Mouse (Mus musculus) adrenal gland, adult 2 months (tissue): ENCODE data around the gene Nmrk1. TPM values are rescaled to one million over a fixed set of nuclear protein-coding genes. Genes with fewer than 3 reads are reported as not detected.
"Not testable (repeated sequence)": the region's sequence is repeated elsewhere in the genome, so short reads cannot be mapped to it uniquely, and the experiment has no call there.

Experiments
- DNase-seq: peaks from one replicate; pipeline ENCODE4 v3.0.0; 2021
- long read RNA-seq: library from polyadenylated mRNA; stranded (forward); transcript quantifications from one replicate; pipeline ENCODE4 v2.0.0, GENCODE M21; 2021
- polyA plus RNA-seq: library from polyadenylated mRNA; depleted of rRNA; stranded (reverse); fragments of >200 nt; gene quantifications from 2 replicates; pipeline ENCODE4 v1.2.3, GENCODE M21; 2012; rRNA removed
- total RNA-seq, 2 experiments: library from RNA; stranded (reverse); gene quantifications; 2 replicates each; pipeline ENCODE4 v1.2.3; 2021

Nmrk1 gene
- 10 to 100 TPM in 1 of 2 experiments, 1 to 10 TPM in 1; 9.5 to 11.9 TPM for total RNA-seq
- 3.2 and 4.7 TPM in 2 replicates for polyA plus RNA-seq
- long read RNA-seq, transcript Nmrk1-206 (9 exons, 1,940 nt), result major isoform, 5 of 8 reads
- long read RNA-seq, partial matches to known transcripts, result 1 of 8 reads
- long read RNA-seq, other reads (novel, unspliced or antisense), result 1 of 8 reads

GRCm38 (mm10) chr19:18631644-18632219, at the start of gene Nmrk1, which contains the start of gene Ostf1:
Gene Nmrk1 (plus strand): TSS chr19:18631950.
Gene Ostf1 (minus strand): TSS chr19:18631823.
- DNase-seq, result peak; percentile 100

GRCm38 (mm10) chr19:18582226-18582625, 49.5 kb upstream of the Nmrk1 start:
- DNase-seq, result no peak

- no peak for DNase-seq
Observed at GRCm38 (mm10) chr19:18582887-18583286, 48.9 kb upstream of the Nmrk1 start.

- DNase-seq, result no peak
Observed at GRCm38 (mm10) chr19:18583706-18584105, 48.0 kb upstream of the Nmrk1 start.

GRCm38 (mm10) chr19:18584621-18585020, 47.1 kb upstream of the Nmrk1 start:
- DNase-seq, result no peak

- no peak for DNase-seq
Observed at GRCm38 (mm10) chr19:18587118-18587517, 44.6 kb upstream of the Nmrk1 start.

DNA sequence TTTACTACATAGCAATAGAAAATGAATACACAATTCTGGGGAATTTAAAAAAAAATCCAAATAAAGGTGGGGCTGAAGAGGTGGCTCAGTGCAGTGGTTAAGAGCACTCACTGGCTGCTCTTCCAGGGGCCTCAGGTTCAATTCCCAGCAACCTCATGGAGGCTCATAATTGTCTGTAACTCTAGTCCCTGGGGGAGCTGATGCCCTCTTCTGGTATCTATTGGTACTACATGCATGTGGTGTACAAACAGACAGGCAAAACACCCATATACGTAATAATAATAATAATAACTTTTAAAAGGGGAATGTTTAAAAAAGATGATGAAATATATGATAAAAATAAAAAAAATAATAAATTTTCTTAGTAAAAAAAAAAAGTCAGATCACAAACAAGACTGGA, 43.5 kb upstream of the Nmrk1 start:
- DNase-seq, result no peak

GRCm38 (mm10) chr19:18588801-18589200, 42.9 kb upstream of the Nmrk1 start:
- not testable (repeated sequence) for DNase-seq

DNA sequence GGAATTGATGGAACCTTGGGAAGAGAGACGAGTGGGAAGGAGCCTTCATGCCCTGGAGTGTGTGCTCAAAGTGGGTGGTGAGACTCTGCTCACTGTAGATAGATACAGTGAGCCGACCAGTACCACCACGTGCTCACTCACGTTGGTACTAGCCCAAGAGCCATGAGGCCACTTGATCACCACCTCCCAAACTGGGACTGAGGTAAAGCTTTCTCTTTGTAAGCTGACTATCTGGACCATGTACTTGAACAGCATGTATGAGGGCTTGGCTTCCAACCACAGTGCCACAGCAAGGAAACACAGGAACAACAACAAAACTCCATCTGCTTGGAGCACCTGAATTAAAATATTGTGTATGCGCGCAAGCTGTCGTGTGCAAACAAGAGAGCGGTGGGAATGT, 42.5 kb upstream of the Nmrk1 start:
- no peak for DNase-seq

DNA sequence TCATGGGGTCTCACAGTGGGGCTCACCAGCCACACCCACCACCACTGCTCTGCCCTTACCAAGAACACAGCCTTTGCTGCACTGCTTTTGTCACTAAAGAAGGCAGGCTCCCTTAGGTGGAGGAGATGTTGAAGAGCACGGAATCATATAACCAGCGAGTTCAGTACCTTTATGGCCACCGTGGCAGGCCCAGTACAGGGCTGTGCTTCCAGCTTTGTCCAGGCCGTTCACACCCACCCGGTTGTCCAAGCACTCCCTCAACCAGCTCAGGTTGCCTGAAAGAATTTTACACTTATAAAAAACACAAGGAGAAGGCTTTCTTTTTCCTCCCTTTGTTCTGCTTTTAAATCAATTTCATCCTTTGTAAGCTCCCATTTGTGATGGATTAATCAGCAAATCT, 41.5 kb upstream of the Nmrk1 start:
- DNase-seq, result no peak

DNA sequence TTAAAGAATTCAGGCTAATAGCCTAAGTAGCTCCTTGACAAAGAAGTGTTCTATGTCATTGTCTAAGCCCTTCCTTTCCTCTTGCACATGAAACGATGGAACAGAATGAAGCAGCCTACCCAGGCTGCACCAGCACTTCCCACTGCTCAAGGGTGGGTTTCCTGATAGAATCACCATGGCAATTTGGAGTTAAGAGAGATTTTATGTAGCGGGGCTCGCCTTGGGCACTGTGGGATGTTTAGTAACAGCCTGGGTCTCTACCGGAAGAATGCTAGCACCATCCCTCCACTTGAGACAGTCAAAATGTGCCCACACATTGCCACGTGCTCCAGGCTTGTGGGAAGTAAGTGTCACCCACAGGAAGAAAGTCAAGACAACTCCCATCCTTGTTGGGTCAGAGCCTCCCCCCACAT, 40.8 kb upstream of the Nmrk1 start:
- no peak for DNase-seq

DNA sequence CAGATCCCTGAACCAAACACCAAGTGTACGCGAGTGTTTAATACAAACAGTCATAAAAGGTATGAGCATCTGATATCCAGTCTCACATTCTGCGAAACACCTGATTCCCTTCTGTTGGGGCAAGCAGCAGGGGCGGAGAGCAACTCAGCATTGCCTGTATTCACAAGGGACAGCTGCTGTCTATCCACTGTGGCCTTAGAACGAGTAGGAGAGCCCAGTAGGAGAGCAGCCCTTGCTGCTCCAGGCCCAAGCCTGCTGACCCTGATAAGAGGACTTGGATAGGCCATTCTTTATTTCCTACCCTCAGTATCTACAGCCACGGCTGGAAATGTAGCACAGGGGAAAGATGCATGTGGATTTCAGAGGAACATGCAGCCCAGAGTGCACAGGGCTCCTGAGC, 38.8 kb upstream of the Nmrk1 start:
- no peak for DNase-seq

DNA sequence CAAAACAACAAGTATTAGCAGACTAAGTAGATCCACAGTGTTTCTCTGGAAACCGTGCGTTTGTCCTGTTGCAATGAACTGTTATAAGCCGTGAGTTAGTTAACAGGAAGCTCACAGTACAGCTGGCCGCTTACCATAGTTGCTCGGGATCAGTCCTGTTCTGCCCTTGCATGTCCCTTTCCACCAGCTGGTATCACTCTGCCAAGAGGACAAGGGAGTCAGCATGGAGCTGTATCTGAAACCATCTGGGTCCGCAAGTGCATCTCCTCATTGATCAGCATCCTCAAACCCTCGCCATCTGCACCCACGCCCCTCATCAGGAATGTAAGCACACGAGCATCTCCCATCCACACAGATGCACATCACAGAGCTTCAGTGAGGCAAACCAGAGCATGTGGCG, 38.0 kb upstream of the Nmrk1 start:
- DNase-seq, result no peak

DNA sequence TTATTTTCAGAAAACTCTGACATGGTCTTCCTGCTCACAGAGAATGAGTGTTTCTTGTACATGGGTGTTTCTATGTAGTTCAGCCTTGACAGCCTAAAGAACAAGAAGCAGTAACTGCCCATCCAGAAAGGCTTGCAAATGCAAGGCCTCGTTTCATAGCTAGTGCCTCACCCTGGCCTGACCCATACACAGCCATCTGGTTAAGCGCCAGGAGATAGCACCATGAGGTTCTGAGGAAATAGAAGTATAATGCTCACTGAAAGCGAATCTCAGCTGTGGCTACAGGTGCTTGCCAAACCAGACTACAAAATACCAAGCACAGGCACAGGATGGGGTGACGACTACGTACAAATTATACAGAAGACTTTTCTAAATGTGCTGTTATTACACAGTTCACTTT, 34.9 kb upstream of the Nmrk1 start:
- DNase-seq, result no peak

- DNase-seq, result no peak
Observed at GRCm38 (mm10) chr19:18597772-18598171, 34.0 kb upstream of the Nmrk1 start.

DNA sequence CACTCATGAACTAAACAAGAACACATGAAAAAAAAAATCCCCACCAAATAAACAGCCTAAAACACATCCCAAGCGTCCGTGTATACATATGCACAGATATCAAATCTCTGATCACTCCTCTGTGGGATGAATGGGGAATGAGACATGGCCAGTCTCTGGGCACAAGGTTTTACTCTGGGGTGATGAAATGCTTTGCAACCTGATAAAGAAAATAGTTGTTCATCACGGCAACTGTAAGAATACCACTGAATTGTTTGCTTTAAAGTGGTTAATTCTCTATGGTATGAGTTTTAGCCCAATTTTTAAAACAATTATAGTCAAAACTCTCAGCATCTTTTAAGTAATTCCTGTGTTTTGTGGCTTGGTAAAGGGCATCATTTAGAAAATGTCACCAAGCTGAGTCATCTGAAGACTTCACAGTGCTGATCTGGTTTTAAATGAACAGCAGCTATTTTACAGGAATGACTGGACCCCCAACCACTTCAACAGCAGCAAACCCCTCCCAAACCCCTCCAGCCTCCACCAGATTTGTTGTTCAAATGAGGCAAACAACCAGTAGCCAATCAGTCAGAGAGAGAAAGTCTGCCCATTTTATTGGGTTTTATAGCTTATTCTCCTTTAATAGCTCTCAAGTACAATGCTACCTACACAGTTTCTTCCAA, 33.4 kb upstream of the Nmrk1 start:
- peak; percentile 40 for DNase-seq

- peak; percentile 64 for DNase-seq
Observed at GRCm38 (mm10) chr19:18599051-18599450, 32.7 kb upstream of the Nmrk1 start.

- no peak for DNase-seq
Observed at GRCm38 (mm10) chr19:18599650-18600049, 32.1 kb upstream of the Nmrk1 start.

DNA sequence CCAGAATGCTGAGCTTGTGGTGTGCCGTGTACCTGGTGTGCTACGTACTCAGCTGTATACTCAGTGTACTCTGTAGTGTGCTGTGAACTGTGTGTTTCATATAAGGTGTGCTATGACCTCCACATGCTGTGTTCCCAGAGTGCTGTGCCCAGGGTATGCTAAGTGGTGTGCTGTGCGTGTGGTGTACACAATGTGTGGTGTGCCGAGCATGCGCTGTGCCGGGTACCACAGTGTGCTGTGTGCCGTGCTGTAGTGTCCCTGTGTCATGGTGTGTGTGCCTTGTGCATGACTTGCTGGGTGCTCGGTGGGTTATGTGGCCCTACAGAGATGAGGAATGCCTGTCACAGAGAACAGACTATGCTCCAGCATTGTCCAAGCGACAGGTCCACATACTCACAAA, 31.1 kb upstream of the Nmrk1 start:
- no peak for DNase-seq

GRCm38 (mm10) chr19:18603011-18603410, 28.7 kb upstream of the Nmrk1 start:
- DNase-seq, result peak; percentile 70

DNA sequence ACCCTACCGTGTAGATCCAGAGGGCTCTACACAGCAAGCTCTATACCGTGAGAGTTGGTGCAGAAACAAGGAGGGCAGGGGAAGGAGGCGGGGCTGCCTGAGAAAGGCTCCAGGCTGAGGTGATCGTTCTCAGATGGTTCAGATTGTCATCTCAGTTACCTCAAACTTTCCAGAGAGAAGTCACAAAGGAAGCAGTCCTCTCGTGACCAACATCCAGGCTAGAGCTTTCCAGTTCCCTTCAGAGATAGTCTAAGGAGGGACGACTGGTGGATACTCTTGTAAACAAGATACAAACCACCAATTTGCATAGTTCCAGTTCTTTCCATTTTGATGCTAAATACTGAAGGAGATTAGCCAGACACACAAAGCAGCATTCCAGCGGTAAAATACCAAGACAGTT, 23.8 kb upstream of the Nmrk1 start:
- no peak for DNase-seq

- peak; percentile 69 for DNase-seq
Observed at GRCm38 (mm10) chr19:18608975-18609374, 22.8 kb upstream of the Nmrk1 start.

DNA sequence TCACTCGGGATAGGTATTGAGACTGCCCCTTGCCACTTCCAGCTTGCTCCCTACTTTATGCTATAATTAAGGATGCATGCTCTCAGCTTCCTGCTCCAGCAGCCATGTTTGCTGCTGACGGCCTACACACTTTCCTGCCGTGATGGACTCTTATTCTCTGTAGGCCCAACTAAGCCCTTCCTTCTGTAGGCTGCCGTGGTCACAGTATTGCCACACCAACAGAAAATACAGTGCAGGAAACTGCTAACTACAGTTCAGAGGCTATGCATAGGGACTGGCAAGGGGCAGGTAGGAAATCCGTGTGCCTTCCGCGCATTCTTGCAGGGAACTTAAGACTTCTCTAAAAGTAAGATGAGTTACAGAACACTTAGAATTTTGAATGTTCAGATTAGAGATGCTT, 17.4 kb upstream of the Nmrk1 start:
- DNase-seq, result no peak
